Mouse (Mus musculus): ENCODE data around the gene Sec61a2. TPM values are rescaled to one million over a fixed set of nuclear protein-coding genes. Genes with fewer than 3 reads are reported as not detected.

The Sec61a2 gene
- total and polyA plus RNA-seq, 3 experiments, result 20.8 to 53.5 (median 44.6) TPM

DNA sequence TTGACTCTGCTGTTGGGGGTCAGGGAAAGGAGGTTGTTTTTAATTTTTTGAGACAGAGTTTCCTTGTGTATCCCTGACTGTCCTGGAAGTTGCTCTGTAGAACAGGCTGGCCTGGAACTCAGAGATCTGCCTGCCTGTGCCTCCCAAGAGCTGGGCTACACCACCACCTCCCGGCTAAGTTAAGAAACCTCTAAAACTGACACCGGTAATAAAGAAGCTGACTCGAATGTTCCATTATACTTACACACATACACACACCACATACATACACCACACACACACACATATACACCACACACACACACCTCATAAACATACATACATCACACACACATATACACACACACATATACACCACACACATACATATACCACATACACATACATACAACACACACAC, 39.7 kb upstream of the Sec61a2 start:
- dilution Hi-C loops (cut with MboI; ENCODE audit: extremely low pct_ligation_motif_present, extremely low pct_unique_long_range_greater_than_20kb, low sequenced_read_pairs) (no loop called here), in situ Hi-C loops (cut with MboI; ENCODE audit: low pct_ligation_motif_present, low pct_unique_long_range_greater_than_20kb, low sequenced_read_pairs) (no loop called here)
- Histone ChIP-seq H3K4me1 (ENCODE audit: control insufficient read depth in 1 of 2, insufficient read depth in 2 of 2) (peaks cover 21 to 29% of the 10 kb centered on the region in 2 experiments), H3K4me3 (replicated peaks in 1 of 3; ENCODE audit: low read depth in 2 of 3, low read length in 2 of 3, poor library complexity in 1 of 3) (no peak overlapping the region), H3K4me2 (ENCODE audit: insufficient read depth, low read depth, poor library complexity, severe bottlenecking) (no peak overlapping the region), H3K9ac (ENCODE audit: insufficient read depth, low read depth) (no peak overlapping the region), H3K27ac (ENCODE audit: insufficient read depth, low read depth) (no peak overlapping the region), H3K9me3 (replicated peaks; ENCODE audit: low read length) (no peaks in the 10 kb centered on the region), H3K36me3 (replicated peaks in 1 of 2; ENCODE audit: control insufficient read depth in 1 of 2, insufficient read depth in 1 of 2, low read length in 1 of 2) (no peaks in the 10 kb centered on the region), H3K79me2 (replicated peaks; ENCODE audit: control insufficient read depth, extremely low read depth, insufficient read depth, poor library complexity, severe bottlenecking) (no peaks in the 10 kb centered on the region), H3K27me3 (replicated peaks) (no peaks in the 10 kb centered on the region)
- TF ChIP-seq ELF1 (IDR thresholded peaks at IDR 0.05; ENCODE audit: low read depth, low read length) (no peak), ZKSCAN1 (IDR thresholded peaks at IDR 0.05; ENCODE audit: borderline replicate concordance, low read depth, low read length) (no peak), GABPA (IDR thresholded peaks at IDR 0.05; ENCODE audit: insufficient replicate concordance, low read depth, low read length) (no peak), JUND (conservative IDR thresholded peaks at IDR 0.05; ENCODE audit: low read depth, low read length) (peak; percentile 87), NELFE (IDR thresholded peaks at IDR 0.05; ENCODE audit: low read depth, low read length) (0 out of 2 replicates have a peak, but pooled peaks have one; percentile 33), SMC3 (IDR thresholded peaks at IDR 0.05; ENCODE audit: low read depth, low read length) (peak; percentile 72), CTCF (conservative IDR thresholded peaks at IDR 0.05 in 1 of 2, IDR thresholded peaks at IDR 0.05 in 1 of 2; ENCODE audit: low read depth in 2 of 2, low read length in 2 of 2) (peak in 1 of 2 experiments; percentile 73; a peak in 2 of 4 replicates), JUN (IDR thresholded peaks at IDR 0.05; ENCODE audit: insufficient read depth, low read depth, low read length) (peak; percentile 51), MAFK (IDR thresholded peaks at IDR 0.05; ENCODE audit: insufficient replicate concordance, low read length) (0 out of 2 replicates have a peak, but pooled peaks have one; percentile 50), RAD21 (IDR thresholded peaks at IDR 0.05; ENCODE audit: low read depth, low read length) (peak; percentile 82)
- DNase-seq (ENCODE audit: extremely low read depth), result no peak

DNA sequence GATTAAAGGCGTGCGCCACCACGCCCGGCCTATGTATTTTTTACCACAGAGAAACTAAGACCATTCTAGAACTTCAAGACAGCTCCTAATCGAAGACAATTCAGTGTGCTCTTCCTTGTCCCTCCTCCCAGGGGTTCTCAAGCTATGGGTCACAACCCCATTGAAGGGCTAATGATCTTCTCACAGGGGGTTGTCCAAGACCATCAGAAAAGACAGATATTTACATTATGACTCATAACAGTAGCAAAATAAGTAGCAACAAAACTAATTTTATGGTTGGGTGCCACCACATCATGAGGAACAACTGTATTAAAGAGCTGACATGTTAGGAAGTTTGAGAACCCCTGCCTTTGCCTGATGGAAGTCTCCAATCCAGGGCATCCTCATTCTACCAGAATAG, 36.7 kb upstream of the Sec61a2 start:
- H3K9me3 ChIP-seq (replicated peaks; ENCODE audit: low read length), result no peaks in the 10 kb centered on the region
- dilution Hi-C loops (cut with MboI; ENCODE audit: extremely low pct_ligation_motif_present, extremely low pct_unique_long_range_greater_than_20kb, low sequenced_read_pairs), result no loop called here
- peaks cover 30 to 39% of the 10 kb centered on the region in 2 experiments for H3K4me1 ChIP-seq (ENCODE audit: control insufficient read depth in 1 of 2, insufficient read depth in 2 of 2)
- H3K27ac ChIP-seq (ENCODE audit: insufficient read depth, low read depth), result no peak overlapping the region
- H3K27me3 ChIP-seq (replicated peaks), result no peaks in the 10 kb centered on the region
- in situ Hi-C loops (cut with MboI; ENCODE audit: low pct_ligation_motif_present, low pct_unique_long_range_greater_than_20kb, low sequenced_read_pairs), result no loop called here
- H3K79me2 ChIP-seq (replicated peaks; ENCODE audit: control insufficient read depth, extremely low read depth, insufficient read depth, poor library complexity, severe bottlenecking), result no peaks in the 10 kb centered on the region
- 0 out of 2 replicates have a peak overlapping the region, but pooled peaks have one; percentile 1 for H3K4me2 ChIP-seq (ENCODE audit: insufficient read depth, low read depth, poor library complexity, severe bottlenecking)
- H3K36me3 ChIP-seq (replicated peaks in 1 of 2; ENCODE audit: control insufficient read depth in 1 of 2, insufficient read depth in 1 of 2, low read length in 1 of 2), result no peaks in the 10 kb centered on the region
- DNase-seq (ENCODE audit: extremely low read depth), result peak; percentile 73
- H3K4me3 ChIP-seq (replicated peaks in 1 of 3; ENCODE audit: low read depth in 2 of 3, low read length in 2 of 3, poor library complexity in 1 of 3), result no peak overlapping the region
- H3K9ac ChIP-seq (ENCODE audit: insufficient read depth, low read depth), result no peak overlapping the region
- TF ChIP-seq ETS1 (conservative IDR thresholded peaks at IDR 0.05; ENCODE audit: low read depth, low read length), result no peak; the same call in 1 of the 2 replicates
- TF ChIP-seq ELF1 (IDR thresholded peaks at IDR 0.05; ENCODE audit: low read depth, low read length), result no peak
- TF ChIP-seq JUN (IDR thresholded peaks at IDR 0.05; ENCODE audit: insufficient read depth, low read depth, low read length), result peak; percentile 85
- TF ChIP-seq BHLHE40 (IDR thresholded peaks at IDR 0.05; ENCODE audit: low read depth, low read length), result no peak
- no peak for TF ChIP-seq POLR2AphosphoS2 (IDR thresholded peaks at IDR 0.05; ENCODE audit: low read depth, low read length)
- TF ChIP-seq SMC3 (IDR thresholded peaks at IDR 0.05; ENCODE audit: low read depth, low read length), result no peak
- no peak for TF ChIP-seq SIN3A (IDR thresholded peaks at IDR 0.05; ENCODE audit: low read length)
- TF ChIP-seq JUND (conservative IDR thresholded peaks at IDR 0.05; ENCODE audit: low read depth, low read length), result peak; percentile 94
- no peak for TF ChIP-seq MXI1 (IDR thresholded peaks at IDR 0.05; ENCODE audit: low read depth, low read length)
- TF ChIP-seq USF1 (IDR thresholded peaks at IDR 0.05; ENCODE audit: low read depth, low read length), result no peak
- no peak for TF ChIP-seq NRF1 (IDR thresholded peaks at IDR 0.05; ENCODE audit: low read depth, low read length)
- TF ChIP-seq MYC (IDR thresholded peaks at IDR 0.05; ENCODE audit: low read depth, low read length), result no peak
- TF ChIP-seq ZC3H11A (IDR thresholded peaks at IDR 0.05; ENCODE audit: low read depth, low read length), result no peak
- TF ChIP-seq RCOR1 (conservative IDR thresholded peaks at IDR 0.05; ENCODE audit: low read depth, low read length), result no peak
- 0 out of 2 replicates have a peak, but pooled peaks have one; percentile 13 for TF ChIP-seq HCFC1 (IDR thresholded peaks at IDR 0.05; ENCODE audit: low read depth, low read length)
- peak; percentile 77 for TF ChIP-seq EP300 (IDR thresholded peaks at IDR 0.05; ENCODE audit: low read length)
- TF ChIP-seq POLR2A (IDR thresholded peaks at IDR 0.05; ENCODE audit: low read depth, low read length), result no peak
- TF ChIP-seq USF2 (conservative IDR thresholded peaks at IDR 0.05; ENCODE audit: low read depth, low read length), result no peak
- no peak for TF ChIP-seq UBTF (IDR thresholded peaks at IDR 0.05; ENCODE audit: low read depth, low read length)
- no peak for TF ChIP-seq PAX5 (IDR thresholded peaks at IDR 0.05; ENCODE audit: low read length)
- TF ChIP-seq CHD1 (IDR thresholded peaks at IDR 0.05; ENCODE audit: low read depth, low read length), result no peak
- TF ChIP-seq CHD2 (IDR thresholded peaks at IDR 0.05; ENCODE audit: low read length), result peak; percentile 55; the same call in 1 of the 2 replicates
- no peak for TF ChIP-seq CTCF (conservative IDR thresholded peaks at IDR 0.05 in 1 of 2, IDR thresholded peaks at IDR 0.05 in 1 of 2; ENCODE audit: low read depth in 2 of 2, low read length in 2 of 2)
- no peak for TF ChIP-seq TBP (conservative IDR thresholded peaks at IDR 0.05; ENCODE audit: low read depth, low read length)
- no peak for TF ChIP-seq MEF2A (IDR thresholded peaks at IDR 0.05; ENCODE audit: borderline replicate concordance, low read depth, low read length)
- no peak for TF ChIP-seq E2F4 (IDR thresholded peaks at IDR 0.05; ENCODE audit: insufficient replicate concordance, low read depth, low read length)
- TF ChIP-seq ZMIZ1 (IDR thresholded peaks at IDR 0.05; ENCODE audit: low read depth, low read length), result no peak
- 0 out of 2 replicates have a peak, but pooled peaks have one; percentile 10 for TF ChIP-seq MAFK (IDR thresholded peaks at IDR 0.05; ENCODE audit: insufficient replicate concordance, low read length)
- TF ChIP-seq NELFE (IDR thresholded peaks at IDR 0.05; ENCODE audit: low read depth, low read length), result no peak

Measured in CH12.LX (cell line).